ENCODE assay signal across 8 mouse cellular contexts in genomic region chr11:94035974-94036373, GRCm38 (mm10). TPM values are rescaled to one million over a fixed set of nuclear protein-coding genes. Genes with fewer than 3 reads are reported as not detected.
DNase-seq lines count a peak whose midpoint lies in the region; ATAC-seq lines count a peak whose summit lies in the region.
"Had no signal": no experiment of that assay in that cellular context is flagged by ENCODE, and none has a peak within 500 bp of the region (broad histone marks: within the 10 kb centered on the region; RNA-seq: fewer than 3 reads in every experiment).

No protein-coding gene starts in this region.

- no peaks in the 10 kb centered on the region for H3K4me1 ChIP-seq in kidney, embryonic 16.5 days (ENCODE audit: insufficient read depth, low read length)

- no peaks in the 10 kb centered on the region for H3K27me3 ChIP-seq in kidney, embryonic 16.5 days (ENCODE audit: insufficient read depth, low read length)

- ATAC-seq in kidney, embryonic 16.5 days (ENCODE audit: low FRiP score, low TSS enrichment): no peak
- ATAC-seq in erythroblast, adult 5-6 weeks (replicated peaks; ENCODE audit: low FRiP score, poor library complexity, severe bottlenecking): no peak

- WGBS in kidney, embryonic 16.5 days: 39% methylated on average over 2 of the region's 2 CpGs

- H3K36me3 ChIP-seq in kidney, embryonic 16.5 days (ENCODE audit: insufficient read depth, low read length): no peaks in the 10 kb centered on the region

- no peak overlapping the region for H3K4me2 ChIP-seq in kidney, embryonic 16.5 days (replicated peaks; ENCODE audit: low read depth, low read length)

- H3K27ac ChIP-seq in kidney, embryonic 16.5 days (ENCODE audit: low read length): no peak overlapping the region

- DNase-seq in kidney, adult 9 months: peak; percentile 28
- peak; percentile 47 for DNase-seq in A20 (ENCODE audit: low read depth, low spot score)
- DNase-seq in CD4-positive, CD25-positive, alpha-beta regulatory T cell, adult 2 months (ENCODE audit: low read depth, low spot score): peak; percentile 58
- DNase-seq in embryo, embryonic 9.5 days (ENCODE audit: extremely low spot score): peak; percentile 44
- DNase-seq in kidney, adult 8-10 months: no peak
- DNase-seq: heart, postnatal 4 days had no signal

- H3K9ac ChIP-seq in kidney, embryonic 16.5 days (replicated peaks; ENCODE audit: low read length): no peak overlapping the region

- H3K4me3 ChIP-seq in kidney, embryonic 16.5 days (ENCODE audit: low read length): no peak overlapping the region

- no peaks in the 10 kb centered on the region for H3K9me3 ChIP-seq in kidney, embryonic 16.5 days (ENCODE audit: low read length)

RNA-seq across cellular contexts. Expression of gene Spag9, which starts 40.1 kb away (rescaled TPM):
- polyA plus RNA-seq in kidney, embryonic 16.5 days (2015; fragmentation: Nextera tagmentation; extraction: Ambion mirVana): 29.7 and 38.4 TPM in 2 replicates
- 9.2 and 18.3 TPM in 2 replicates for total RNA-seq in erythroblast, adult 5-6 weeks (2015; ENCODE audit: low replicate concordance)
- total RNA-seq in erythroblast, adult 5-6 weeks (2017; ENCODE audit: low replicate concordance): 24.3 and 25.9 TPM in 2 replicates

Comparison
In these comparisons a context has a peak if more than half of its experiments do, and no peak if none do; other contexts are left out.
1. DNase-seq: peak in kidney, adult 9 months (single experiment), A20 (single experiment), CD4-positive, CD25-positive, alpha-beta regulatory T cell, adult 2 months (single experiment) and embryo, embryonic 9.5 days (single experiment); none in kidney, adult 8-10 months (0 of 2).